Mouse (Mus musculus): ENCODE results near the gene Ubfd1. TPM values are rescaled to one million over a fixed set of nuclear protein-coding genes. Genes with fewer than 3 reads are reported as not detected.

Ubfd1 gene
- 18.7 and 22.1 TPM in 2 replicates for polyA plus RNA-seq (2015; fragmentation: Nextera tagmentation; extraction: Ambion mirVana)

DNA sequence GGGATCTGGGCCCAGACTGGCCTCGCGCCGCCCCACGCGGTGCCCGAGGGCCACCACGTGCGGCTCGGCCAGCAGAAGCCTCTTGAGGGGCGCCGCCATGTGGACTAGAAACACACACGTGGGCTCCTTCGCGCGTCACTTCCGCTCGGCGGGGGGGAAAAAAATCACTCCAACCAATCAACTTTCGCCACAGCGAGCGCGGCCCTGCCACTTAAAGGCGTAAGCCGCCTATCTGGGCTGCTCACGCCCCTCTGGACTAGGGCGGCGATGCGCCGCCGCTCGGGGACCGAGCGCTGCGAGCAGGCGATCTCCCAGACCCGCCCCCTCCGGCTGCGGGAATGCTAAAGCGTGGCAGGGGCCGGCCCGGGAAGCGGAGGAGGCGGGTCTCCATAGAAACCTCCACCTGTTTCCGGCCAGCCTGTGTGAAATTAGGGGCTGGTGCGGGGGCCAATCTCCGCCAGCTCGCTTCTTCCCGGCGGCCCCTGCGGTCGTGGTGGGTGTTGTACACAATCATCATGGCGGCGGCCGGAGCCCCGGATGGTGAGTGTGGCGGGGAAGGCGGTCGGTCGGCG is at the start of gene Ubfd1, which contains the start of gene Ears2:
Ubfd1 (plus strand) TSS at position 231 of the 572 bp plus-strand sequence.
Ears2 (minus strand) TSS at position 319 of the 572 bp plus-strand sequence.
- ATAC-seq (ENCODE audit: low read depth) (peak; percentile 97), DNase-seq (peak; percentile 93)
- peak within 1 kb of the TSS; percentile 99 for H3K4me3 ChIP-seq (replicated peaks)
- peaks cover 29% of the 10 kb centered on the region for H3K36me3 ChIP-seq
- peaks cover 41% of the 10 kb centered on the region for H3K4me1 ChIP-seq (replicated peaks)
- WGBS (ENCODE audit: insufficient replicate concordance), result under 1% methylated on average over 60 of the region's 60 CpGs
- no peaks in the 10 kb centered on the region for H3K27me3 ChIP-seq
- peak within 1 kb of the TSS; percentile 94 for H3K9ac ChIP-seq
- H3K9me3 ChIP-seq (replicated peaks), result no peaks in the 10 kb centered on the region
- H3K27ac ChIP-seq, result peak within 1 kb of the TSS; percentile 80
- H3K4me2 ChIP-seq, result peak within 1 kb of the TSS; percentile 96

DNA sequence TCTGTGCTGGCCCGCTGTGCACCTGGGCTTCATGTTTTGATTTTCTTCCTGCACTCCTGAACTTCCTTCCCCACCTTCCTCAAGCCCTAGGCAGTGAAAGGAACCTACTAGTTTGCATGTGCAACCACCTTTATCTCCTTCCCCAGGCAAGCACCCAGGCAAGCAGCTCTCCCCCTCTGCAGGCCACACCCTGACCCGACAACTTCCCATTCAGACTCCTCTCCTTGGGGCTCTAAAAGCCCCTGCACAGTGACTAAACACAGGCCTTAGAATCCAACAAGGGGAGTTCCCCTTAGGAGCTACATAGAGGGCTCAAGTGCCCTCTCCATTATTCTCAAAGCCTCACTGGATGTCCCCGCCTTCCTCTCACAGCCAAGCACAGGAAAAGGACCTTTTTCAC is 48.7 kb upstream of the Ubfd1 start:
- WGBS (ENCODE audit: insufficient replicate concordance), result 19% methylated on average over 3 of the region's 3 CpGs
- H3K9me3 ChIP-seq (replicated peaks), result no peaks in the 10 kb centered on the region
- DNase-seq (peak; percentile 68), ATAC-seq (ENCODE audit: low read depth) (peak; percentile 82)
- peak overlapping the region; percentile 89 for H3K27ac ChIP-seq
- H3K27me3 ChIP-seq, result no peaks in the 10 kb centered on the region
- 0 out of 2 replicates have a peak, but pooled peaks cover 6% of the 10 kb centered on the region for H3K36me3 ChIP-seq
- peak overlapping the region; percentile 99 for H3K4me2 ChIP-seq
- H3K9ac ChIP-seq, result peak overlapping the region; percentile 87
- H3K4me1 ChIP-seq (replicated peaks), result peaks cover 79% of the 10 kb centered on the region
- H3K4me3 ChIP-seq (replicated peaks), result peak overlapping the region; percentile 83

DNA sequence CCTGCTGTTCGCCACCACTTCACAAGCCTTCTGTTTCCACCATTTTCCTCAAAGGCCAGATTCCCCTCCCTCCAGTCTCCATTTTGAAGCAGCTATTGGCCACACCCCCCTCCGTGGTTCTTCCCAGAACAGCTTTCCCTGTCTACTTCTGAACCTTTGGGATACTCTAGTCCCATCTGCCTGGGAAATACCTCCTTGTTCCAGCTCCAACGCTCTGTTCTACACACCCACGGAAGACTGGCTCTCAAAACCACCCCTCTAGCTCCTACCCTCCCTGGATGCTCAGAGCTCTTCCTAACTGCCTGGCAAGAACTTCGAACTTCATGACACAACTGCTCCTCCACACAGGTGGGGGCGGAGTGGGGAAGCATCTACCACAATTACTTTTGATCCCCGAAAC is 48.0 kb upstream of the Ubfd1 start:
- no peaks in the 10 kb centered on the region for H3K27me3 ChIP-seq
- 71% methylated on average over 7 of the region's 7 CpGs for WGBS (ENCODE audit: insufficient replicate concordance)
- H3K4me2 ChIP-seq, result peak overlapping the region; percentile 99
- H3K9ac ChIP-seq, result peak overlapping the region; percentile 87
- H3K4me1 ChIP-seq (replicated peaks), result peaks cover 77% of the 10 kb centered on the region
- H3K9me3 ChIP-seq (replicated peaks), result no peaks in the 10 kb centered on the region
- no peak for ATAC-seq (ENCODE audit: low read depth)
- H3K4me3 ChIP-seq (replicated peaks), result peak overlapping the region; percentile 83
- H3K27ac ChIP-seq, result peak overlapping the region; percentile 89
- 0 out of 2 replicates have a peak, but pooled peaks cover 3% of the 10 kb centered on the region for H3K36me3 ChIP-seq
- no peak for DNase-seq

- DNase-seq, result peak; percentile 9
- H3K4me1 ChIP-seq (replicated peaks), result peaks cover 66% of the 10 kb centered on the region
- ATAC-seq (ENCODE audit: low read depth), result peak; percentile 17
- H3K9me3 ChIP-seq (replicated peaks), result no peaks in the 10 kb centered on the region
- H3K27ac ChIP-seq, result peak overlapping the region; percentile 89
- 5% methylated on average over 6 of the region's 6 CpGs for WGBS (ENCODE audit: insufficient replicate concordance)
- no peaks in the 10 kb centered on the region for H3K27me3 ChIP-seq
- H3K9ac ChIP-seq, result peak overlapping the region; percentile 87
- peak overlapping the region; percentile 83 for H3K4me3 ChIP-seq (replicated peaks)
- H3K36me3 ChIP-seq, result no peaks in the 10 kb centered on the region
- peak overlapping the region; percentile 99 for H3K4me2 ChIP-seq
Observed at GRCm38 (mm10) chr7:122020273-122020666, 46.7 kb upstream of the Ubfd1 start.

- H3K9ac ChIP-seq, result peak within 1 kb of the TSS; percentile 87
- no peaks in the 10 kb centered on the region for H3K9me3 ChIP-seq (replicated peaks)
- peaks cover 61% of the 10 kb centered on the region for H3K4me1 ChIP-seq (replicated peaks)
- ATAC-seq (ENCODE audit: low read depth) (peak; percentile 76), DNase-seq (peak; percentile 87)
- no peaks in the 10 kb centered on the region for H3K27me3 ChIP-seq
- no peaks in the 10 kb centered on the region for H3K36me3 ChIP-seq
- H3K27ac ChIP-seq, result peak within 1 kb of the TSS; percentile 89
- under 1% methylated on average over 50 of the region's 50 CpGs for WGBS (ENCODE audit: insufficient replicate concordance)
- H3K4me2 ChIP-seq, result peak within 1 kb of the TSS; percentile 99
- peak within 1 kb of the TSS; percentile 83 for H3K4me3 ChIP-seq (replicated peaks)
Observed at GRCm38 (mm10) chr7:122020667-122021354, 46.2 kb upstream of the Ubfd1 start, which contains the start of gene Gga2. TSS of gene Gga2 (minus strand) at chr7:122021222.

GRCm38 (mm10) chr7:122022131-122022530 is 44.8 kb upstream of the Ubfd1 start:
- no peak for DNase-seq
- Histone ChIP-seq H3K9ac (no peak overlapping the region), H3K4me1 (replicated peaks) (peaks cover 48% of the 10 kb centered on the region), H3K9me3 (replicated peaks) (no peaks in the 10 kb centered on the region), H3K4me3 (replicated peaks) (no peak overlapping the region), H3K4me2 (no peak overlapping the region), H3K36me3 (no peaks in the 10 kb centered on the region), H3K27me3 (no peaks in the 10 kb centered on the region), H3K27ac (no peak overlapping the region)
- ATAC-seq (ENCODE audit: low read depth), result no peak
- 88% methylated on average over 2 of the region's 2 CpGs for WGBS (ENCODE audit: insufficient replicate concordance)

DNA sequence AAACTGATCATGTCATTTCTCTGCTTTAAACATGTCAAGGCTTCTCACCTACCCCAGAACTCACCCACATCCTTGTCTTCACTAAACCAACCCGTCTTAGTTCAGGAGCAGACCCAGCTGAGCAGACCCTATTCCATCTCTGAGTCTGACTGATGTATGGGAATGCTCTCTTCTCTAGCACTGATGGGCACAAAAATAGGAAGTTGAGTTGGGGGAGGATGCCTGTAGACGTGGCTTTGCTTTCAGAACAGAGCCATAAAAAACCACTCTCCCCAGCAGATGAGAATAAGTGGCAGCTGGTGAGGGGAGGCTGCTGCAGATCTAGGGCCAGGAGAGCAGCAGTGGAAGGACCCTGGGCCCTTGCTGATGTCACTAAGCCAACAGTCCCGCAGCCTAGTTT is 33.6 kb upstream of the Ubfd1 start:
- Histone ChIP-seq H3K27me3 (no peaks in the 10 kb centered on the region; the same call in 1 of the 2 replicates), H3K4me2 (no peak overlapping the region), H3K4me3 (replicated peaks) (no peak overlapping the region), H3K9me3 (replicated peaks) (no peaks in the 10 kb centered on the region), H3K36me3 (peaks cover 7% of the 10 kb centered on the region), H3K9ac (no peak overlapping the region), H3K27ac (no peak overlapping the region), H3K4me1 (replicated peaks) (no peaks in the 10 kb centered on the region; the same call in 1 of the 2 replicates)
- 36% methylated on average over 3 of the region's 3 CpGs for WGBS (ENCODE audit: insufficient replicate concordance)
- ATAC-seq (ENCODE audit: low read depth) (no peak), DNase-seq (no peak)

DNA sequence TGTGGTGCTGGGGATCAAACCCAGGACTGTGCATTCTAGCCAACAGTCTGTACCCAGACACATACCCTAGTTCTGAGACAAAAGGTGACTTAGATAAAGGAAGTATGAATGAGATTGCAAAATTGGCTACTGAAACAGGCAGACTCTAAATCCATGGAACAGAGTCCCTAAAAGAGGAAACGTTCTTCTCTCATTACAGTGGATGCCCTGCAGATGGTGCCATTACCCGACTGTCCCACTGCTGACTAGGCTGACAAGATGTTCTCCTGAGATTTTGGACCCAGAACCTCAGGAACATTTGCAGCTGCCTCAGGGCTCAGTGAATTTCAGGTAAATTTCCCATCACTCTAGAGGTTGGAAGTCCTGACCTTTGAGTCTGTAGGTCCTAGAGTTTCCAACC is 32.6 kb upstream of the Ubfd1 start:
- DNase-seq (no peak), ATAC-seq (ENCODE audit: low read depth) (no peak)
- Histone ChIP-seq H3K4me1 (replicated peaks) (no peaks in the 10 kb centered on the region), H3K27me3 (no peaks in the 10 kb centered on the region; the same call in 1 of the 2 replicates), H3K9me3 (replicated peaks) (no peaks in the 10 kb centered on the region), H3K4me2 (no peak overlapping the region), H3K9ac (no peak overlapping the region), H3K36me3 (peaks cover 16% of the 10 kb centered on the region), H3K27ac (no peak overlapping the region), H3K4me3 (replicated peaks) (no peak overlapping the region)
- WGBS (ENCODE audit: insufficient replicate concordance), result 15% methylated on average over 2 of the region's 2 CpGs

GRCm38 (mm10) chr7:122044106-122044505 is 22.9 kb upstream of the Ubfd1 start:
- Histone ChIP-seq H3K9ac (no peak overlapping the region), H3K4me3 (replicated peaks) (no peak overlapping the region), H3K27me3 (no peaks in the 10 kb centered on the region), H3K4me1 (replicated peaks) (peaks cover 34% of the 10 kb centered on the region), H3K27ac (no peak overlapping the region), H3K36me3 (peaks cover 30% of the 10 kb centered on the region), H3K4me2 (no peak overlapping the region), H3K9me3 (replicated peaks) (no peaks in the 10 kb centered on the region)
- ATAC-seq (ENCODE audit: low read depth) (no peak), DNase-seq (no peak)
- 79% methylated on average over 8 of the region's 8 CpGs for WGBS (ENCODE audit: insufficient replicate concordance)

- DNase-seq (no peak), ATAC-seq (ENCODE audit: low read depth) (peak; percentile 27)
- H3K4me3 ChIP-seq (replicated peaks), result no peak overlapping the region
- 64% methylated on average over 4 of the region's 4 CpGs for WGBS (ENCODE audit: insufficient replicate concordance)
- peaks cover 34% of the 10 kb centered on the region for H3K4me1 ChIP-seq (replicated peaks)
- H3K27me3 ChIP-seq, result no peaks in the 10 kb centered on the region
- H3K4me2 ChIP-seq, result no peak overlapping the region
- H3K9me3 ChIP-seq (replicated peaks), result no peaks in the 10 kb centered on the region
- no peak overlapping the region for H3K9ac ChIP-seq
- peaks cover 25% of the 10 kb centered on the region for H3K36me3 ChIP-seq
- H3K27ac ChIP-seq, result 0 out of 2 replicates have a peak overlapping the region, but pooled peaks have one; percentile 8
Observed at GRCm38 (mm10) chr7:122045181-122045634, 21.8 kb upstream of the Ubfd1 start.

DNA sequence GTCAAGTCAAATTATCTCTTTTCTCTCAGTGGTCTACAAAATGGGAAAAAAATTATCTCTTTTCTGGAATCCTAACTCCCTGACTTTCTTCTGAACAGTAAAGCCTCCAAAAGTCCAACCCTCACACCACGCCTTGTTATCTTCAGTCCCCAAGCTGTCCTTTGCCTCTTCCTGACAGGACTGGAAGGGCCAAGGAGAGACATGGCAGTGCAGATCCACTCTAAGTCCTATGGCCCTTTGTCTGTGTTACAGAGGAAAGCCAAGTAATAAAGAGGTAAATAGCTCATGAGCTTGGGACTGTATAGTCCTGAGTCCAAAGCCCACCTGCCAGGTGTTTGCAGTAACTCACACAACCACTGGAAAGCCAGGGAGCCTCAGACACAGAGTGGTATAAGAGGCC is 21.3 kb upstream of the Ubfd1 start:
- no peak overlapping the region for H3K4me3 ChIP-seq (replicated peaks)
- no peak; the same call in 1 of the 2 replicates for ATAC-seq (ENCODE audit: low read depth)
- 19% methylated on average over 1 of the region's 1 CpGs for WGBS (ENCODE audit: insufficient replicate concordance)

More for the DNA sequence above, 21.3 kb upstream of the Ubfd1 start:
- Histone ChIP-seq H3K4me2 (no peak overlapping the region), H3K9ac (no peak overlapping the region), H3K36me3 (peaks cover 25% of the 10 kb centered on the region), H3K4me1 (replicated peaks) (peaks cover 34% of the 10 kb centered on the region), H3K9me3 (replicated peaks) (no peaks in the 10 kb centered on the region), H3K27me3 (no peaks in the 10 kb centered on the region), H3K27ac (peak overlapping the region; percentile 56; the same call in 1 of the 2 replicates)
- DNase-seq, result no peak
